Mouse (Mus musculus) hindbrain, postnatal 0 days (tissue): Measurements from ENCODE around the gene Homer1. TPM values are rescaled to one million over a fixed set of nuclear protein-coding genes. Genes with fewer than 3 reads are reported as not detected.

Experiments used
- ATAC-seq: fragments of 200-750 bp; cut with Nextera tagmentation; 2 replicates; pipeline ENCODE4 v1.8.0; 2017; ENCODE audit warnings: mild to moderate bottlenecking, moderate TSS enrichment, moderate library complexity
- DNase-seq: peaks from one replicate; pipeline ENCODE4 v3.0.0-alpha.2; 2015; ENCODE audit warnings: low spot score
- H3K27ac ChIP-seq: fragments of 300-500 bp; sonication (generic); 2 replicates; pipeline ENCODE4 v1.5.1; 2014; ENCODE audit warnings: mild to moderate bottlenecking
- H3K27me3 ChIP-seq: fragments of 300-500 bp; sonication (generic); 2 replicates; pipeline ENCODE4 v1.6.1; 2014; ENCODE audit warnings: low read length, mixed read lengths; ENCODE audit not compliant: insufficient read depth
- H3K36me3 ChIP-seq: fragments of 300-500 bp; sonication (generic); 2 replicates; pipeline ENCODE4 v1.6.1; 2014; ENCODE audit warnings: low read length, mixed read lengths; ENCODE audit not compliant: insufficient read depth
- H3K4me1 ChIP-seq: fragments of 300-500 bp; sonication (generic); 2 replicates; pipeline ENCODE4 v1.6.1; 2014; ENCODE audit warnings: antibody characterized with exemption, low read length, mixed read lengths; ENCODE audit not compliant: insufficient read depth
- H3K4me2 ChIP-seq: fragments of 300-500 bp; sonication (generic); 2 replicates; pipeline ENCODE4 v1.6.1; 2014; ENCODE audit warnings: low read depth, mild to moderate bottlenecking, low read length, moderate library complexity, mixed read lengths
- H3K4me3 ChIP-seq: fragments of 300-500 bp; sonication (generic); 2 replicates; pipeline ENCODE4 v1.5.1; 2014; ENCODE audit warnings: low read length
- H3K9ac ChIP-seq: fragments of 300-500 bp; sonication (generic); replicated peaks from 2 replicates; pipeline ENCODE4 v1.6.1; 2014; ENCODE audit warnings: mild to moderate bottlenecking, low read length, moderate library complexity, mixed read lengths
- H3K9me3 ChIP-seq: fragments of 300-500 bp; sonication (generic); 2 replicates; pipeline ENCODE4 v1.6.1; 2016; ENCODE audit warnings: low read length, mixed read lengths
- CTCF ChIP-seq: IDR thresholded peaks from 2 replicates; pipeline ENCODE4 v1.5.1; 2016; ENCODE audit warnings: antibody characterized with exemption, control low read depth, low read depth
- WGBS: fragments of 180-500 bp; shearing (Covaris S2); extraction: QIAGEN DNeasy Blood & Tissue Kit; methylation state at CpG from one replicate; pipeline ENCODE4 v1.1.7; 2014; 5-methylcytosine and 5-hydroxymethylcytosine counted together
- polyA plus RNA-seq: library from polyadenylated mRNA; unstranded; fragments of >200 nt; fragmentation: Nextera tagmentation; extraction: Ambion mirVana; gene quantifications from 2 replicates; pipeline ENCODE4 v1.2.1, GENCODE M21; 2015
- total RNA-seq: library from RNA; depleted of rRNA; stranded (reverse); fragments of >200 nt; gene quantifications from 2 replicates; pipeline ENCODE4 v1.2.3, GENCODE M21; 2014

Homer1 gene
- total and polyA plus RNA-seq, 2 experiments from 2014 or later: 10.0 to 58.2 TPM

DNA sequence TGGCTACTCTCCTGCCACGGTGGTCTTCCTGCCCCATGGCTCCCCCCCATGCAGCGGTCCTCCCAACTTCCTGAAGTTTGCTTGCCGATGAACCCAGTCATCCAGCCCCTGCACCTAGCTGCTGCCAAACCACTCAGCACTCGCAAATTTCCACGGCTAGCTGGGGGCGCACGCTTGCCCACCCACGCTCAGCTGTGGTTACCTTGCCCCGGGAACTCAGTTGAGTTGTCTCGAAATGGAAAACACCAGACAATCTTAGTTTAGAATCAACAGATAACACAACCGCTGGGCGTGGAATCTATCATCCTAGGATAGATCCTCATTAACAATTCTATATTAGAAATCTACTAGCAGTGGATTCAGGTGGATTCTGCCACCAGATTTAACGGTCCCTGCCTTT lies 33.1 kb downstream of the Homer1 start:
- Histone ChIP-seq H3K4me3 (no peak overlapping the region), H3K36me3 (no peaks in the 10 kb centered on the region), H3K9ac (no peak overlapping the region), H3K4me2 (no peak overlapping the region), H3K9me3 (no peaks in the 10 kb centered on the region), H3K27me3 (no peaks in the 10 kb centered on the region), H3K27ac (no peak overlapping the region), H3K4me1 (no peaks in the 10 kb centered on the region)
- no peak for TF ChIP-seq CTCF
- WGBS: 96% methylated on average over 13 of the region's 13 CpGs
- ATAC-seq: no peak
- no peak for DNase-seq

DNA sequence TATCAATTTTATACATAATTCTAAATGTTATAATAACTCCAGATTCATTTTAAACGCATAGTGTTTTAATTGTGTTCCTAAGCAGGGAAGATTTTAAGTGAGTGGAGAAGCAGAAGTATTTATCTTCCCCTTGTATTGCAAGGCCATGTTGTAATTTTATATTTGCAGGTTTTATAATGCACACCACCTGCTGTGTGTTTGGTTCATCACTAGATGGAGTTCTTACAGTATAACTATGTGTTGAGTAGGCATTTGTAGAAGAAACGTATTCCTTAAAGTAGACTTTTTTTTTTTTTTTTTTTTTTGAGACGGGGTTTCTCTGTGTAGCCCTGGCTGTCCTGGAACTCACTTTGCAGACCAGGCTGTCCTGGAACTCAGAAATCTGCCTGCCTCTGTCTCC lies 35.9 kb downstream of the Homer1 start:
- no peaks in the 10 kb centered on the region for H3K9me3 ChIP-seq

GRCm38 (mm10) chr13:93338394-93338793 lies 39.0 kb downstream of the Homer1 start:
- Histone ChIP-seq H3K36me3 (no peaks in the 10 kb centered on the region), H3K27me3 (no peaks in the 10 kb centered on the region), H3K9me3 (no peaks in the 10 kb centered on the region), H3K27ac (no peak overlapping the region), H3K4me3 (no peak overlapping the region), H3K4me2 (no peak overlapping the region), H3K9ac (no peak overlapping the region), H3K4me1 (no peaks in the 10 kb centered on the region)
- ATAC-seq (no peak), DNase-seq (no peak)
- 78% methylated on average over 5 of the region's 5 CpGs for WGBS
- no peak for TF ChIP-seq CTCF

More for the DNA sequence above, 35.9 kb downstream of the Homer1 start:
- no peaks in the 10 kb centered on the region for H3K27me3 ChIP-seq
- H3K4me1 ChIP-seq: no peaks in the 10 kb centered on the region
- no peak overlapping the region for H3K4me3 ChIP-seq
- no peaks in the 10 kb centered on the region for H3K36me3 ChIP-seq
- H3K4me2 ChIP-seq: no peak overlapping the region
- H3K27ac ChIP-seq: no peak overlapping the region
- no peak for TF ChIP-seq CTCF
- 78% methylated on average over 3 of the region's 3 CpGs for WGBS
- ATAC-seq: no peak
- no peak overlapping the region for H3K9ac ChIP-seq
- DNase-seq: no peak

DNA sequence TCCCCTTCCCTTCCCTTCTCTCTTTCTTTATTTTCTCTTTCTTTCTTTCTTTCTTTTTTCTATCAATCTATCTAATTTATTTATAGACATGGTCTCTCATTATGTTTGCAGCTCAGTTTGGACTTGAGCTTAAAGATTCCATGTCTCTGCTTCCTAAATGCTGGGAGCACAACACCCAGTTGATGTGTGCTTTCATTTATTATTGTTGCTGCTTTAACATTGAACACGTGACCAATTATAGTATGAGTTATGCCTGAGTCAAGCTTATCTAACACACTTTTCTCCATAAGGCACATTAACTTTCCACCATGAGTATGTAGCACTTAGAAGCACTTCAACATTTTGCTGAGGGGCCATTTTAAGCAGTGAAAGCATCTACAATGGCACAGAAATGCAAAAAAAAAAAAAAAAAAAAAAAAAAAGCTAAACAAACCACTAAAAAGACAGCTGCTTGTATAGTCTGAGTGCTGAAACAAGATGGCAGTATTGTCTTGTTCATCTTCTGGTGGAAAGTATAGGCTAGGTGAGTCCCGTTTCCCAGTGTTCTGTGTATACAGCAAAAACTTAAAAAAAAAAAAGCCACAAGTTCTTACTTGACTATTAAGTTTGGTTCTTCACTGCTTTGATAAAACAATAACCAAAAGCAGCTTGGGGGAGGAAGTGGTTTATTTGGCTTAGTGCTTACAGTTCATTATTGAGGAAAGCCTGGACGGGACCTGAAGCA lies 41.3 kb downstream of the Homer1 start:
- Histone ChIP-seq H3K4me3 (no peak overlapping the region), H3K4me1 (no peaks in the 10 kb centered on the region), H3K27ac (no peak overlapping the region), H3K36me3 (no peaks in the 10 kb centered on the region), H3K27me3 (no peaks in the 10 kb centered on the region), H3K9me3 (no peaks in the 10 kb centered on the region), H3K4me2 (no peak overlapping the region), H3K9ac (no peak overlapping the region)
- no peak for TF ChIP-seq CTCF
- ATAC-seq (no peak), DNase-seq (no peak)
- 87% methylated on average over 3 of the region's 3 CpGs for WGBS

- Histone ChIP-seq H3K9me3 (no peaks in the 10 kb centered on the region), H3K4me3 (no peak overlapping the region), H3K4me2 (no peak overlapping the region), H3K36me3 (no peaks in the 10 kb centered on the region), H3K9ac (no peak overlapping the region), H3K4me1 (no peaks in the 10 kb centered on the region), H3K27ac (no peak overlapping the region), H3K27me3 (no peaks in the 10 kb centered on the region)
- 76% methylated on average over 5 of the region's 5 CpGs for WGBS
- DNase-seq: no peak
- no peak for ATAC-seq
- no peak for TF ChIP-seq CTCF
Observed at GRCm38 (mm10) chr13:93342641-93343040, 43.2 kb downstream of the Homer1 start.

DNA sequence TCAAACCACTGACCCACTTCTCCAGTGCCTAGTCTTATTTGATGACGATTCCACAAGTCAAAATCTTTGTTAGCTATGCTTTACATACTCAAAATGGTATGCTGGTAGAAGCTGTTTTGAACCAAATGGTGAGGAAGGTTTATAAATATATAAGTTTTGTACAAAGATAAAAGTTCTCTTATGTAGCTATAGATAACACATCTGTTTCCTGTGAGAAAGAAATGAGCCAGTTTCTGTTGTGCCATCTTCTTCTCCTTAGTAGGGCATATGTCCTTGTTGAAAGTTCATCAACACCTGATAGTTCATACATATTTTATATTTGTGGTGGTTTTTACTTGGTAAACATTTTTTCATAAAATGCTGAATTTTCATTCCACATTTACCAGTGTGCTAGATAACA lies 45.0 kb downstream of the Homer1 start:
- no peaks in the 10 kb centered on the region for H3K27me3 ChIP-seq
- H3K4me3 ChIP-seq: no peak overlapping the region
- ATAC-seq: no peak
- no peak overlapping the region for H3K27ac ChIP-seq
- no peaks in the 10 kb centered on the region for H3K9me3 ChIP-seq
- H3K36me3 ChIP-seq: no peaks in the 10 kb centered on the region
- TF ChIP-seq CTCF: no peak
- DNase-seq: no peak
- no peak overlapping the region for H3K9ac ChIP-seq
- no peaks in the 10 kb centered on the region for H3K4me1 ChIP-seq
- H3K4me2 ChIP-seq: no peak overlapping the region
- WGBS: 94% methylated on average over 1 of the region's 1 CpGs

DNA sequence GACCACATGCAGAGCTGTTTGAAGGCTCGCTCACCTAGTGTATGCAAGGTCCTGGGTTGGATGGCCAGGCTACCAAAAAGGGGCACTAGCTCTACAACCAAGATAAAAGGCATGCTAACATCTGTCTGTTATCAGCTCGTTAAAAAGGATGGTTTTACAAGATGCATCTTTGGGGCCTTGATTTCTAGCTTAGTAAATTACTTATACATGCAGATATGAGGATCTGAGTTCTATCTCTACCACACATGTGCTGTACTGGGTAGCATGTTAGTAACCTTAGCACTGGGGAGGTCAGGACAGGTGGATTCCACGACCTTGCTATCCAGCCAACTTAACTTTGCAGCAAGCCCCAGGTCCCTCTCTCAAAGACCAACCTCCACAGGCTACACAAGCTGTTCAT lies 46.4 kb downstream of the Homer1 start:
- H3K27me3 ChIP-seq: no peaks in the 10 kb centered on the region
- WGBS: 82% methylated on average over 3 of the region's 3 CpGs
- H3K4me2 ChIP-seq: no peak overlapping the region
- H3K9me3 ChIP-seq: no peaks in the 10 kb centered on the region
- no peak for DNase-seq
- H3K27ac ChIP-seq: no peak overlapping the region
- no peaks in the 10 kb centered on the region for H3K36me3 ChIP-seq
- no peak for ATAC-seq
- no peak overlapping the region for H3K9ac ChIP-seq
- no peak for TF ChIP-seq CTCF
- H3K4me3 ChIP-seq: no peak overlapping the region
- no peaks in the 10 kb centered on the region for H3K4me1 ChIP-seq
